Mouse (Mus musculus): Measurements from ENCODE around the gene H60b. TPM values are rescaled to one million over a fixed set of nuclear protein-coding genes. Genes with fewer than 3 reads are reported as not detected.

The H60b gene
- polyA plus RNA-seq, 1 experiment from 2014 or later: 0.49 TPM

Other genes starting within 250 kb of the H60b start
- not detected in 2 replicates for gene 4930444G20Rik, start 90.5 kb upstream of the H60b start, polyA plus RNA-seq (2016; fragmentation: Nextera tagmentation; extraction: Ambion mirVana)
- gene E030030I06Rik, start 9.3 kb upstream of the H60b start, polyA plus RNA-seq (2016; fragmentation: Nextera tagmentation; extraction: Ambion mirVana): 18.6 and 22.9 TPM in 2 replicates
- 14.1 and 14.5 TPM in 2 replicates for gene Raet1e, start within 50 bp of the H60b start, polyA plus RNA-seq (2016; fragmentation: Nextera tagmentation; extraction: Ambion mirVana)
- 23.5 and 24.5 TPM in 2 replicates for gene Raet1d, start 202.0 kb downstream of the H60b start, polyA plus RNA-seq (2016; fragmentation: Nextera tagmentation; extraction: Ambion mirVana)

Measured in limb, embryonic 12.5 days (tissue).